Mouse (Mus musculus) right cerebral cortex, postnatal 25 days (tissue): ENCODE measurements at regions not wholly inside any gene's neighbourhood (a gene's known extent, or its start where the extent isn't known, plus 50 kb on each side); places are given as distances from the start of the nearest gene placed in this dataset.
"Not testable (repeated sequence)": the region's sequence is repeated elsewhere in the genome, so short reads cannot be mapped to it uniquely, and the experiment has no call there.

Experiments used
- DNase-seq: peaks from one replicate; pipeline ENCODE4 v3.0.0; 2022

GRCm38 (mm10) chr14:52782832-52783231, 287.3 kb upstream of the Olfr1507 start:
- not testable (repeated sequence) for DNase-seq

- DNase-seq: not testable (repeated sequence)
Measured at GRCm38 (mm10) chr14:52775816-52776215, 280.3 kb upstream of the Olfr1507 start.

GRCm38 (mm10) chr14:52769450-52769849, 273.9 kb upstream of the Olfr1507 start:
- not testable (repeated sequence) for DNase-seq

- DNase-seq: not testable (repeated sequence)
Measured at GRCm38 (mm10) chr14:52752159-52752558, 256.6 kb upstream of the Olfr1507 start.

- DNase-seq: not testable (repeated sequence)
Measured at GRCm38 (mm10) chr14:52726680-52727079, 231.1 kb upstream of the Olfr1507 start.

- not testable (repeated sequence) for DNase-seq
Measured at GRCm38 (mm10) chr14:52724988-52725387, 229.4 kb upstream of the Olfr1507 start.

GRCm38 (mm10) chr14:52720640-52721039, 225.1 kb upstream of the Olfr1507 start:
- DNase-seq: no peak

- not testable (repeated sequence) for DNase-seq
Measured at GRCm38 (mm10) chr14:52700851-52701250, 205.3 kb upstream of the Olfr1507 start.

GRCm38 (mm10) chr14:52683636-52684035, 188.1 kb upstream of the Olfr1507 start:
- not testable (repeated sequence) for DNase-seq

GRCm38 (mm10) chr14:52654355-52654754, 158.8 kb upstream of the Olfr1507 start:
- no peak for DNase-seq

GRCm38 (mm10) chr14:52638179-52638578, 142.6 kb upstream of the Olfr1507 start:
- DNase-seq: no peak

GRCm38 (mm10) chr14:52622184-52622583, 126.6 kb upstream of the Olfr1507 start:
- no peak for DNase-seq

GRCm38 (mm10) chr14:52580319-52580718, 84.8 kb upstream of the Olfr1507 start:
- DNase-seq: no peak

GRCm38 (mm10) chr14:52566920-52567319, 71.4 kb upstream of the Olfr1507 start:
- no peak for DNase-seq

- no peak for DNase-seq
Measured at GRCm38 (mm10) chr14:52565606-52566005, 70.1 kb upstream of the Olfr1507 start.

- DNase-seq: not testable (repeated sequence)
Measured at GRCm38 (mm10) chr14:52556340-52556739, 60.8 kb upstream of the Olfr1507 start.

GRCm38 (mm10) chr14:52553399-52553798, 57.9 kb upstream of the Olfr1507 start:
- no peak for DNase-seq

- no peak for DNase-seq
Measured at GRCm38 (mm10) chr14:52547933-52548332, 52.4 kb upstream of the Olfr1507 start.
